ENCODE assay signal across 22 mouse cellular contexts in the genomic region with DNA sequence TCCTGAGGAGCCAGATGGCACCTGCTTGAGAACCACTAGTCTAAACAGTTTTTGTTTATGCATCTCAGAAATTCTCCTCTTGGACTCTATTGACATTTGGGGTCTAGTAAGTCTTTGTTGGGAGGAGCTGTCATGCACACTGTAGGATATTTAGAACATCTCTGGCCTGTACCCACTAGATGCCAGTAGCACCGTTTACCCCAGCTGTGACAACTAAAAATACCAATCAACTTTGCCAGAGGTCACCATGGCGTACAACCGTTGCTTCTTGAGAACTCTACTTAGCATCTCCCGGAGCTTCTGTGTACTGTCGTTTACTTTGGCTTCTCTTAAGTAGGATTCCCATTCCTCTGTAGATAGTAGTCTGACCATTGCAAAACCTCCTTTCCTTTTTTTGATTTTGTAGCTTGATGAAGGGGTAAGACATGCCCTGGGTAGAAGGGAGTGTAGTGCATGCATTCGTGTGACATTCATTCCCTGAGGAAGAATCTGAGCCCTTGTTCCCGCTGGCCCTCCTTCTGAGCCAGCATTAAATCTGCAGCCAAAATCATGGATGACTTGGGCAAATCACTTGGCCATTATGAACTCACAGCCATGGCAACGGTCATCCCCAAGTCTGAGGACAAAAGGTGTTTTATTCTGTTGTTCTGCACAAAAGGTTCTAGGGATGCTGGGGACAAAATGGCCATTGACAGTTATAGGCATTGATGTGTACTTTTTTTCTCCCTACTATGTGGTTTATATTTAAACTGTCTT.
A peak's percentile ranks its signal among the peaks of the same experiment; 100 is the strongest.
DNase-seq lines count a peak whose midpoint lies in the region; ATAC-seq and TF ChIP-seq lines count a peak whose summit lies in the region.
"Had no signal": no experiment of that assay in that cellular context is flagged by ENCODE, and none has a peak within 500 bp of the region (broad histone marks: within the 10 kb centered on the region; RNA-seq: fewer than 3 reads in every experiment).

No protein-coding gene starts in this region.

- intact Hi-C loops in left cerebral cortex, postnatal 25 days (cut with DNase I), result no loop called here

- no peaks in the 10 kb centered on the region for H3K9me3 ChIP-seq in MEL (replicated peaks; ENCODE audit: insufficient read depth, low read length)
- no peaks in the 10 kb centered on the region for H3K9me3 ChIP-seq in hindbrain, postnatal 0 days (ENCODE audit: low read length)
- no peaks in the 10 kb centered on the region for H3K9me3 ChIP-seq in intestine, embryonic 16.5 days (ENCODE audit: control insufficient read depth, low read length)
- H3K9me3 ChIP-seq in heart, embryonic 11.5 days (replicated peaks; ENCODE audit: control insufficient read depth, low read length), result no peaks in the 10 kb centered on the region
- H3K9me3 ChIP-seq: forebrain, embryonic 15.5 days; heart, embryonic 13.5 days; midbrain, embryonic 12.5 days; neural tube, embryonic 12.5 days had no signal

- TF ChIP-seq RAD21 in MEL (IDR thresholded peaks at IDR 0.05; ENCODE audit: low read depth, low read length), result no peak

- no peak overlapping the region for H3K9ac ChIP-seq in MEL (ENCODE audit: control insufficient read depth, low read depth, low read length, poor library complexity, severe bottlenecking)
- H3K9ac ChIP-seq in hindbrain, postnatal 0 days (replicated peaks; ENCODE audit: low read length), result no peak overlapping the region
- no peak overlapping the region for H3K9ac ChIP-seq in intestine, embryonic 16.5 days (ENCODE audit: low read depth, low read length)
- H3K9ac ChIP-seq in heart, embryonic 11.5 days (ENCODE audit: low read depth, low read length), result no peak overlapping the region
- H3K9ac ChIP-seq: forebrain, embryonic 15.5 days; heart, embryonic 13.5 days; midbrain, embryonic 12.5 days; neural tube, embryonic 12.5 days had no signal

- peak; percentile 82 for ATAC-seq in hindbrain, postnatal 0 days
- ATAC-seq in intestine, embryonic 16.5 days, result no peak
- ATAC-seq in heart, embryonic 11.5 days (replicated peaks; ENCODE audit: insufficient number of reproducible peaks, low FRiP score, low TSS enrichment), result no peak
- ATAC-seq: forebrain, embryonic 15.5 days; intestine, postnatal 0 days had no signal

- DNase-seq in embryo, embryonic 11 days, result peak; percentile 11
- no peak for DNase-seq in embryo, embryonic 10.5 days (ENCODE audit: low spot score)
- peak; percentile 19 for DNase-seq in left cerebral cortex, adult 11 months (ENCODE audit: low spot score)
- DNase-seq in left cerebral cortex, postnatal 25 days (ENCODE audit: low spot score in 2 of 2), result no peak
- DNase-seq in MEL (ENCODE audit: low read depth, low spot score), result peak; percentile 12
- peak; percentile 61 for DNase-seq in hindbrain, postnatal 0 days (ENCODE audit: low spot score)
- DNase-seq: adrenal gland, postnatal 10 days; cerebellum, adult 18-20 months; heart, postnatal 36 days; liver; lung, adult 18-20 months; lung, postnatal 4 days; thymus, postnatal 4 days had no signal

- WGBS in hindbrain, postnatal 0 days, result 52% methylated on average over 8 of the region's 8 CpGs
- 75% methylated on average over 8 of the region's 8 CpGs for WGBS in intestine, embryonic 16.5 days
- 76% methylated on average over 8 of the region's 8 CpGs for WGBS in heart, embryonic 11.5 days (ENCODE audit: insufficient replicate concordance)

- H3K4me1 ChIP-seq in MEL (ENCODE audit: control insufficient read depth in 1 of 2, insufficient read depth in 2 of 2, low read length in 2 of 2), result peaks cover 0 to 4% of the 10 kb centered on the region in 2 experiments; a peak in 2 of 4 replicates
- H3K4me1 ChIP-seq in hindbrain, postnatal 0 days (ENCODE audit: insufficient read depth, low read length), result no peaks in the 10 kb centered on the region
- H3K4me1 ChIP-seq in intestine, embryonic 16.5 days (ENCODE audit: control insufficient read depth, insufficient read depth, low read length), result no peaks in the 10 kb centered on the region
- no peaks in the 10 kb centered on the region for H3K4me1 ChIP-seq in heart, embryonic 11.5 days (ENCODE audit: control insufficient read depth, insufficient read depth, low read length)
- H3K4me1 ChIP-seq: heart, embryonic 13.5 days; midbrain, embryonic 12.5 days; neural tube, embryonic 12.5 days had no signal

- peaks cover 8 to 27% of the 10 kb centered on the region in 2 experiments for H3K36me3 ChIP-seq in MEL (ENCODE audit: control insufficient read depth in 1 of 2, insufficient read depth in 2 of 2, low read length in 2 of 2)
- no peaks in the 10 kb centered on the region for H3K36me3 ChIP-seq in hindbrain, postnatal 0 days (ENCODE audit: insufficient read depth, low read length)
- H3K36me3 ChIP-seq in intestine, embryonic 16.5 days (ENCODE audit: control insufficient read depth, insufficient read depth, low read length), result no peaks in the 10 kb centered on the region
- H3K36me3 ChIP-seq in heart, embryonic 11.5 days (ENCODE audit: control insufficient read depth, insufficient read depth, low read length), result no peaks in the 10 kb centered on the region
- H3K36me3 ChIP-seq: forebrain, embryonic 15.5 days; heart, embryonic 13.5 days; midbrain, embryonic 12.5 days; neural tube, embryonic 12.5 days had no signal

- no peak overlapping the region for H3K4me2 ChIP-seq in hindbrain, postnatal 0 days (ENCODE audit: low read depth, low read length)
- H3K4me2 ChIP-seq in intestine, embryonic 16.5 days (ENCODE audit: low read depth, low read length), result no peak overlapping the region
- no peak overlapping the region for H3K4me2 ChIP-seq in heart, embryonic 11.5 days
- H3K4me2 ChIP-seq: forebrain, embryonic 15.5 days; heart, embryonic 13.5 days; midbrain, embryonic 12.5 days; neural tube, embryonic 12.5 days had no signal

- H3K4me3 ChIP-seq in MEL (ENCODE audit: control insufficient read depth in 1 of 2, insufficient read depth in 1 of 2, low read depth in 2 of 2, low read length in 2 of 2), result no peak overlapping the region
- H3K4me3 ChIP-seq in hindbrain, postnatal 0 days (ENCODE audit: low read length), result no peak overlapping the region
- no peak overlapping the region for H3K4me3 ChIP-seq in intestine, embryonic 16.5 days (ENCODE audit: low read length)
- H3K4me3 ChIP-seq in heart, embryonic 11.5 days (ENCODE audit: low read depth, low read length), result no peak overlapping the region
- H3K4me3 ChIP-seq: erythroblast, embryonic 14.5 days; forebrain, embryonic 15.5 days; heart, embryonic 13.5 days; midbrain, embryonic 12.5 days; neural tube, embryonic 12.5 days had no signal

- H3K27me3 ChIP-seq in MEL (ENCODE audit: control insufficient read depth in 1 of 2, insufficient read depth in 2 of 2, low read length in 2 of 2), result peaks cover 0 to 3% of the 10 kb centered on the region in 2 experiments; a peak in 2 of 4 replicates
- H3K27me3 ChIP-seq in hindbrain, postnatal 0 days (ENCODE audit: insufficient read depth, low read length), result no peaks in the 10 kb centered on the region
- 0 out of 2 replicates have a peak, but pooled peaks cover 2% of the 10 kb centered on the region for H3K27me3 ChIP-seq in intestine, embryonic 16.5 days (replicated peaks; ENCODE audit: control insufficient read depth, insufficient read depth, low read length)
- H3K27me3 ChIP-seq in heart, embryonic 11.5 days (ENCODE audit: control insufficient read depth, insufficient read depth, low read length), result no peaks in the 10 kb centered on the region
- H3K27me3 ChIP-seq: CH12.LX; forebrain, embryonic 15.5 days; heart, embryonic 13.5 days; neural tube, embryonic 12.5 days had no signal

- no peaks in the 10 kb centered on the region for H3K79me2 ChIP-seq in MEL (ENCODE audit: control insufficient read depth, insufficient read depth, low read length, poor library complexity)

- TF ChIP-seq POLR2A in MEL (IDR thresholded peaks at IDR 0.05; ENCODE audit: control insufficient read depth in 1 of 2, insufficient read depth in 1 of 2, low read depth in 1 of 2, low read length in 2 of 2, poor library complexity in 1 of 2), result no peak

- no peak overlapping the region for H3K27ac ChIP-seq in MEL (ENCODE audit: control insufficient read depth, low read depth, low read length)
- H3K27ac ChIP-seq in hindbrain, postnatal 0 days, result peak overlapping the region; percentile 58; the same call in 1 of the 2 replicates
- no peak overlapping the region for H3K27ac ChIP-seq in intestine, embryonic 16.5 days (ENCODE audit: low read length)
- H3K27ac ChIP-seq in heart, embryonic 11.5 days (ENCODE audit: low read depth, low read length), result no peak overlapping the region
- H3K27ac ChIP-seq: forebrain, embryonic 15.5 days; heart, embryonic 13.5 days; midbrain, embryonic 12.5 days; neural tube, embryonic 12.5 days had no signal

- TF ChIP-seq CTCF in MEL (IDR thresholded peaks at IDR 0.05 in 2 of 3, conservative IDR thresholded peaks at IDR 0.05 in 1 of 3; ENCODE audit: control insufficient read depth in 1 of 3, insufficient read depth in 1 of 3, low read depth in 2 of 3, low read length in 3 of 3, poor library complexity in 1 of 3, severe bottlenecking in 1 of 3), result no peak
- TF ChIP-seq CTCF in hindbrain, postnatal 0 days (IDR thresholded peaks at IDR 0.05; ENCODE audit: low read depth), result no peak

- no peak for TF ChIP-seq EP300 in MEL (IDR thresholded peaks at IDR 0.05; ENCODE audit: low read depth in 1 of 2, low read length in 2 of 2)

TF ChIP-seq in MEL, 35 proteins besides CTCF, POLR2A, EP300 and RAD21:
- no peak for TF ChIP-seq MXI1 (IDR thresholded peaks at IDR 0.05; ENCODE audit: low read depth, low read length)
- TF ChIP-seq UBTF (IDR thresholded peaks at IDR 0.05; ENCODE audit: borderline replicate concordance, insufficient read depth, low read depth, low read length), result no peak
- no peak for TF ChIP-seq ETS1 (IDR thresholded peaks at IDR 0.05; ENCODE audit: low read depth, low read length)
- no peak for TF ChIP-seq NRF1 (IDR thresholded peaks at IDR 0.05; ENCODE audit: insufficient read depth, low read depth, low read length, poor library complexity, severe bottlenecking)
- TF ChIP-seq SMC3 (IDR thresholded peaks at IDR 0.05; ENCODE audit: low read depth, low read length), result no peak
- no peak for TF ChIP-seq RCOR1 (IDR thresholded peaks at IDR 0.05; ENCODE audit: low read depth, low read length)
- TF ChIP-seq GABPA (IDR thresholded peaks at IDR 0.05; ENCODE audit: low read depth, low read length), result no peak

Comparison
In these comparisons a context has a peak if more than half of its experiments do, and no peak if none do; other contexts are left out.
1. DNase-seq: peak in embryo, embryonic 11 days (single experiment), left cerebral cortex, adult 11 months (single experiment), MEL (single experiment) and hindbrain, postnatal 0 days (single experiment); none in embryo, embryonic 10.5 days (single experiment) and left cerebral cortex, postnatal 25 days (0 of 2).